Mouse (Mus musculus) heart, embryonic 12.5 days (tissue): ENCODE data around the gene Zfp593. TPM values are rescaled to one million over a fixed set of nuclear protein-coding genes. Genes with fewer than 3 reads are reported as not detected.

Experiments used
- ATAC-seq: fragments of 200-750 bp; cut with Nextera tagmentation; 2 replicates; pipeline ENCODE4 v1.8.0; 2017; ENCODE audit warnings: moderate TSS enrichment, moderate library complexity; ENCODE audit not compliant: insufficient number of reproducible peaks, low FRiP score
- H3K27ac ChIP-seq: fragments of 300-500 bp; sonication (generic); 2 replicates; pipeline ENCODE4 v1.5.1; 2016; ENCODE audit warnings: mild to moderate bottlenecking, moderate library complexity; ENCODE audit not compliant: poor library complexity, severe bottlenecking
- H3K27me3 ChIP-seq: fragments of 300-500 bp; sonication (generic); replicated peaks from 2 replicates; pipeline ENCODE4 v1.6.1; 2016; ENCODE audit warnings: mild to moderate bottlenecking, moderate library complexity
- H3K36me3 ChIP-seq: fragments of 300-500 bp; sonication (generic); 2 replicates; pipeline ENCODE4 v1.6.1; 2016; ENCODE audit warnings: mild to moderate bottlenecking, moderate library complexity
- H3K4me1 ChIP-seq: fragments of 300-500 bp; sonication (generic); replicated peaks from 2 replicates; pipeline ENCODE4 v1.6.1; 2016; ENCODE audit warnings: mild to moderate bottlenecking
- H3K4me2 ChIP-seq: fragments of 300-500 bp; sonication (generic); 2 replicates; pipeline ENCODE4 v1.6.1; 2016; ENCODE audit warnings: mild to moderate bottlenecking, moderate library complexity
- H3K4me3 ChIP-seq: fragments of 300-500 bp; sonication (generic); 2 replicates; pipeline ENCODE4 v1.5.1; 2016; ENCODE audit warnings: mild to moderate bottlenecking
- H3K9ac ChIP-seq: fragments of 300-500 bp; sonication (generic); 2 replicates; pipeline ENCODE4 v1.6.1; 2016; ENCODE audit warnings: mild to moderate bottlenecking, moderate library complexity
- H3K9me3 ChIP-seq: fragments of 300-500 bp; sonication (generic); replicated peaks from 2 replicates; pipeline ENCODE4 v1.6.1; 2016; ENCODE audit warnings: mild to moderate bottlenecking, moderate library complexity
- WGBS: fragments of 180-500 bp; shearing (Covaris S2); methylation state at CpG from one replicate; pipeline ENCODE4 v1.1.7; 2016; 5-methylcytosine and 5-hydroxymethylcytosine counted together
- polyA plus RNA-seq: library from polyadenylated mRNA; unstranded; fragments of >200 nt; fragmentation: Nextera tagmentation; extraction: Ambion mirVana; gene quantifications from 2 replicates; pipeline ENCODE4 v1.2.1, GENCODE M21; 2016

The Zfp593 gene
- polyA plus RNA-seq, 1 experiment from 2014 or later: 12.3 TPM

DNA sequence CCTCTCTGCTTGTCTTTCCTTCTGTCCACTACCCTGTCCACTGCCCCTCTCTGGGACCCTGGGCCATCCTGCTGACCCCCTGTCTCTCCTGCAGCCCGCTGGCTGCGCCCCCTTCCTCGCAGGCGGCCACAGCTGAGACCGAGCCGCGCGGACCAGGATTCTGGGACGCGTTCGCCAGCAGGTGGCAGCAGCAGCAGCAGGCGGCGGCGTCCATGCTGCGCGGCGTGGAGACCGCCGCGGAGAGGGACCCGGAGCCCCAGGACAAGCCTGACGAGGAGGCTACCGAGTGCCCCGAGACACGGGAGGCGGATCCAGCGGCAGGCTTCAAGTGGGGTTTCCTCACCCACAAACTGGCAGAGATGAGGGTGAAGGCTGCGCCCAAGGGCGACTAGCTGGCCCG lies 4.3 kb upstream of the Zfp593 start:
- peak overlapping the region; percentile 65 for H3K9ac ChIP-seq
- peak; percentile 48; the same call in 1 of the 2 replicates for ATAC-seq
- no peaks in the 10 kb centered on the region for H3K9me3 ChIP-seq
- H3K27me3 ChIP-seq: peaks cover 62% of the 10 kb centered on the region
- WGBS: under 1% methylated on average over 30 of the region's 30 CpGs
- H3K4me3 ChIP-seq: peak overlapping the region; percentile 54
- H3K27ac ChIP-seq: no peak overlapping the region
- peaks cover 58% of the 10 kb centered on the region for H3K4me1 ChIP-seq
- H3K36me3 ChIP-seq: no peaks in the 10 kb centered on the region
- H3K4me2 ChIP-seq: peak overlapping the region; percentile 97

DNA sequence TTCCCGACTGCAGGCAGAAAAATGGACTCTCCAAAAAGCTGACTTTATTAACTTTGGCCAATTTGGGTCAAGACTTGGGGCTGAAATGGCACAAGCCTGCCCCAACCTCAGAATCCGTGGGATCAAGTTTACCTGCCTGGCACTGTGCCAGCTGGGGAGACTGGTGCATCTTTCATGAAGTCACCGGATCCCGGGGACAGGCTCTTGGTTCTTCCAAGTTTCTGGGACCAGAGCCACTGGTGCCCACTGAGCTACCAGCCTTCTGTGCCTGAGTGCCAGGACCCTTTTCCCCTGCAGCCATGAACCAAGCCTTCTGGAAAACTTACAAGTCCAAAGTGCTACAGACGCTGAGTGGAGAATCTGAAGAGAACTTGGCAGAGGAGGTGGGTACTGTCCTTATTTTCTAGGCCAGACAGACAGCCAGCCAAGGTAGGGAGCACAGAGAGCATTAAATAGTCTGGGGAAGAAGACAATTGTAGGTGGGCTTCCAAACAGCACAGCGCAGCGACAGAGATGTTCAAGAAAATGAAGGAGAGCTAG lies 1.4 kb upstream of the Zfp593 start, which contains the start of gene Gm30191:
Gene Gm30191, plus strand, starts transcription at position 217 of the 540 bp plus-strand sequence.
- H3K27ac ChIP-seq: no peak within 1 kb of the TSS
- H3K36me3 ChIP-seq: no peaks in the 10 kb centered on the region
- H3K9ac ChIP-seq: peak within 1 kb of the TSS; percentile 57
- no peak for ATAC-seq
- peak within 1 kb of the TSS; percentile 91 for H3K4me2 ChIP-seq
- WGBS: 73% methylated on average over 7 of the region's 7 CpGs
- H3K27me3 ChIP-seq: peaks cover 48% of the 10 kb centered on the region
- H3K4me1 ChIP-seq: peaks cover 36% of the 10 kb centered on the region
- no peaks in the 10 kb centered on the region for H3K9me3 ChIP-seq
- peak within 1 kb of the TSS; percentile 78 for H3K4me3 ChIP-seq

DNA sequence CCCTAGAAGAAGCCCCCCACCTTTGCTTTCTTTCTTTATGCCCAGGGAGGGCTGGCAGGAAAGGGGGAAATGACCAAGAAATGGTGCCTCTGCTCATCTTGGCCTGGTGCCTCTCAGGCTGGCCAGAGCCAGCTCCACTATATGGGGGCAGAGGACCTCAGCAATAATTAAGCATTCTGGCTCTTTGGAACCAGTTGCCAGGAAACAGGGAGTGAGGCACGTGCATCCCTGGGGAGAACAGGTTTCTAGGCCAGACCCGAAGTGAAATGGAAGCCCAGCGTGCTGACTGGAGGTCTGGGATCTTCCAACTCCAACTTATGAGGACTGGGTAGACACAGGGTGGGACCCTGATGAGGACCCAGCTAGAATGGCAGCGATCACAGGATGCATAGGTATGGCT lies 864 bp upstream of the Zfp593 start:
- peaks cover 31% of the 10 kb centered on the region for H3K4me1 ChIP-seq
- peaks cover 43% of the 10 kb centered on the region for H3K27me3 ChIP-seq
- H3K9me3 ChIP-seq: no peaks in the 10 kb centered on the region
- WGBS: 46% methylated on average over 4 of the region's 4 CpGs
- H3K9ac ChIP-seq: no peak overlapping the region
- no peak overlapping the region for H3K27ac ChIP-seq
- no peak overlapping the region for H3K4me2 ChIP-seq
- no peak for ATAC-seq
- no peak overlapping the region for H3K4me3 ChIP-seq
- no peaks in the 10 kb centered on the region for H3K36me3 ChIP-seq

DNA sequence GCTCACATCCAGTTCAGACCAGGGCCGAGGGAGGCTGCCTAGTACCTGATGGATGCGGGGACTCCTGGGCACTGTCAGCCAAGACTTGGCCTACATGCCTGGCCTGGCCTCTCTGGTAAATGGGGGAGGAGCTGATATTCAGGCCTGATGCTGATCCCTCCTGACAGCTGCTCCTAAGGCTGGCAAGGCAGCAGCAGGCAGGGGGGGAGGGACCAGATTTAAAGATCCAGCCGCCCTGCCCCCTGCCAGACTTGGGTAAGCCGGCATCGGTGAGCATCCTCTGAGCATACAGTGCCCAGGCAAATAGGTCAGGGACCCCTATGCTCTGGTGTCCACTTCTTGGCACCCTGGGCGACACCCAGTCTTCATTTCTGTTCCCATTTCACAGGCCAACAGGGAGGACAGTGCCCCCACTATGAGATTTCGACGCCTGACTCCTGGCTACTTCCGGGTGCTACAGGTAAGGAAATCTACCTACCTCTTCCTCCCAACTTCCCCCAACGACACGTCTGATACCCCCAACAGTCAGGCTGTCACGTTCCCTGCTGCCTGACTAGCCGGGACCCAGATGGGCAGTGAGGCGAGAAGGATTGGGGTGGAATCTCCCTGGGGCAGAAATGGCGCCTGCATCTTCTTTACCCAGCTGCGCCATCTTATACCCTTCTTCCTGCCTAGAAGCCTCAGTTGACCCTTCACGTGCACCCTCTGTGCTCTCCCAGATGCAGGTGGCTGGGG lies 1.7 kb downstream of the Zfp593 start, which contains the start of gene E130218I03Rik:
Gene E130218I03Rik, plus strand, starts transcription at position 147 of the 735 bp plus-strand sequence.
- Histone ChIP-seq H3K36me3 (no peaks in the 10 kb centered on the region), H3K4me1 (peaks cover 15% of the 10 kb centered on the region), H3K4me2 (peak within 1 kb of the TSS; percentile 91), H3K27me3 (peaks cover 26% of the 10 kb centered on the region), H3K9ac (peak within 1 kb of the TSS; percentile 85; the same call in 1 of the 2 replicates), H3K9me3 (no peaks in the 10 kb centered on the region), H3K4me3 (peak within 1 kb of the TSS; percentile 78; the same call in 1 of the 2 replicates), H3K27ac (no peak within 1 kb of the TSS)
- no peak for ATAC-seq
- WGBS: 89% methylated on average over 17 of the region's 17 CpGs

DNA sequence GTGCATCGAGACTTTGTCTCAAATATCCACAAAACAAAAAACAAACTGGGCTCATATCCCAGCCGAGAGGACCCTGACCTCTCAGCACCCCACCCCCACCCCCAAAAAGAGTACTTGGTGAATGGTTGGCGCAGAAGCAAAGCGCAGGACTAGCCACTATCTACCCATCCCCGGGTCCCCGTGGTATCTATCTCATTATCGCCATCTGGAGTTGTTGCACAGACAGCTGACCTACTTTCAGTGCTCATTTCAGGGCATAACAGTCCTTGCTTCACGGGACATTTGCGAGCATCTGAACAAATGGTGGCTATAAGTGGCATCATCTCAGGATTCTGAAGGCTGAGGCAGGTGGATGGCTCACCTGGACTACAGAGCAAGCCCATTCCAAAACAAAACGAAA lies 6.7 kb downstream of the Zfp593 start:
- peaks cover 18% of the 10 kb centered on the region for H3K27me3 ChIP-seq
- H3K4me1 ChIP-seq: peaks cover 16% of the 10 kb centered on the region
- no peak for ATAC-seq
- peak overlapping the region; percentile 74 for H3K4me2 ChIP-seq
- H3K4me3 ChIP-seq: peak overlapping the region; percentile 41
- H3K9ac ChIP-seq: no peak overlapping the region
- H3K27ac ChIP-seq: no peak overlapping the region
- H3K36me3 ChIP-seq: no peaks in the 10 kb centered on the region
- WGBS: 10% methylated on average over 10 of the region's 10 CpGs
- H3K9me3 ChIP-seq: no peaks in the 10 kb centered on the region

DNA sequence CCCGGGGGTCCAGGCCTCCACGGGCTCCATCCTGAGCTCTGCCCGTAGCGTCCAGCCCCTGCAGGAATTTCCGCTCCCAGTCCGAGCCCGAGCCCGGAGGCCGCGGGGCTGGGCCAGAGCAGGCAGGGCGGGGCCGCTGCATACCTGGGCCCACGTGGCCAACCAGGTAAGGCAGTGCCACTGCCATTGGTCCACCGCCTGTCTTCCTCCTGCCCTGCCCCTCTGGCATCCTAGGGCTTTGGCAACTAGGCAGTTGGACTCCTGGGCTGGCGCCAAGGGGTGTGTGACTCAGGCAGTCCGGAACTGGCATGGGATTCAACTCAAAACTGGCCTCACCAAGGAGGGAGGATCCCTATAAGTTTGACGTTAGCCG lies 7.1 kb downstream of the Zfp593 start, which contains the start of gene Cnksr1:
Gene Cnksr1, minus strand, starts transcription at position 121 of the 373 bp plus-strand sequence.
- Histone ChIP-seq H3K27me3 (peaks cover 18% of the 10 kb centered on the region), H3K4me1 (peaks cover 16% of the 10 kb centered on the region), H3K36me3 (no peaks in the 10 kb centered on the region), H3K9me3 (no peaks in the 10 kb centered on the region), H3K27ac (no peak within 1 kb of the TSS), H3K9ac (peak within 1 kb of the TSS; percentile 11), H3K4me2 (peak within 1 kb of the TSS; percentile 74), H3K4me3 (peak within 1 kb of the TSS; percentile 41)
- peak; percentile 54 for ATAC-seq
- WGBS: 3% methylated on average over 18 of the region's 18 CpGs

DNA sequence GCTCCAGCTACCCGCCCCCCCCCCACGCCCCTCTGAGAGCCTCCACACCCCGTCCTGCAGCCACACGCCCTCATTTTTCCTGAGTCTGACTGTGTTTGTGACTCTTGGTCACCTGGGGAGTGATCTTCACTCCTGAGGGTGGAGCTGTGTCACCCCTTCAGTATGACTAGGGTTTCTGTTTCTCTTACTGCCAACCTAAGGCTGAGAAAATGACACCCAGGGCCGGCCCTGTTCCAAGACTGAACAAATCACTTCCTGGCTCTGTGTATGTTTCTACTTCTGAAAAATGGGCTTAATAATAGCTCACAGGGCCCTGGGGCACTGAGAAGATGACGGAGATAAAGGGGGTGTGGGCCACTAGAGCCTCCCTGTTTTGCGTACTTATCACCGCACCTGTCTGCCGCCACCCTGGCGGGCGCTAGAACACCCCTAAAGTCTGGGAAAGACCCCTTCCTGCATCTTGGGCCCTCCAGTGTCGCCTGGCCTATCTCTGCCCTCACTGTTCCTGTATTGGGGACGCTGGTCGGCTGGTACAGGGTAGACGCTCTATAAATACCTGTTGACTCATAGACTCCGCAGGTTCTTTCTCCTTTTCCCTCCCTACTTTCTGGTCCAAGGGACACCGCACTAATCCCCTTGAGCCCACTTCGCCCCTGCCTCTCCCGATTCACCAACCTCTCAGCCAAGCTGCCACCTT lies 7.7 kb downstream of the Zfp593 start:
- no peak overlapping the region for H3K27ac ChIP-seq
- peak overlapping the region; percentile 41 for H3K4me3 ChIP-seq
- H3K9ac ChIP-seq: peak overlapping the region; percentile 11
- WGBS: 19% methylated on average over 19 of the region's 19 CpGs
- peak overlapping the region; percentile 74 for H3K4me2 ChIP-seq
- peaks cover 23% of the 10 kb centered on the region for H3K27me3 ChIP-seq
- H3K9me3 ChIP-seq: no peaks in the 10 kb centered on the region
- ATAC-seq: peak; percentile 44; the same call in 1 of the 2 replicates
- H3K36me3 ChIP-seq: no peaks in the 10 kb centered on the region
- H3K4me1 ChIP-seq: peaks cover 16% of the 10 kb centered on the region

DNA sequence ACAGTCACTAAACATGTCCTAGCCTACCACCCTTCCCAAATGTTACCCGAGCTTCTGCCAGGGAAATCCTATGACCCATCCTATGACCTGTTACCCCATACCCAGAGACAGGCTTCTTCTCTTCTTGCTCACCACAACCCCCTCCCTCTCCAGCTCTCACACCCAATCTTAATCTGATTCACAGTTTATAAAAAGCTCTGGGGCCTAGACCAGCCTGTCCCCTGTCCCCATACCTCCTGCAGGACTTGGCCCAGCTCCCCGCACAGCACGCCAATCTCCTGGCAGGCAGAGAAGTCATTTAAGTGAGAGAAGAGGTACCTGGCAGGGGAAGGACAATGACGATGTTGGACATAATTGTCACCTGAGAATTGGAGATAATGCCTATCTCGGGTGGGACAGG lies 10.5 kb downstream of the Zfp593 start:
- H3K9me3 ChIP-seq: no peaks in the 10 kb centered on the region
- H3K4me1 ChIP-seq: peaks cover 20% of the 10 kb centered on the region
- no peak overlapping the region for H3K9ac ChIP-seq
- no peak for ATAC-seq
- 65% methylated on average over 5 of the region's 5 CpGs for WGBS
- no peak overlapping the region for H3K4me2 ChIP-seq
- H3K27ac ChIP-seq: no peak overlapping the region
- peaks cover 29% of the 10 kb centered on the region for H3K27me3 ChIP-seq
- no peaks in the 10 kb centered on the region for H3K36me3 ChIP-seq
- H3K4me3 ChIP-seq: no peak overlapping the region

DNA sequence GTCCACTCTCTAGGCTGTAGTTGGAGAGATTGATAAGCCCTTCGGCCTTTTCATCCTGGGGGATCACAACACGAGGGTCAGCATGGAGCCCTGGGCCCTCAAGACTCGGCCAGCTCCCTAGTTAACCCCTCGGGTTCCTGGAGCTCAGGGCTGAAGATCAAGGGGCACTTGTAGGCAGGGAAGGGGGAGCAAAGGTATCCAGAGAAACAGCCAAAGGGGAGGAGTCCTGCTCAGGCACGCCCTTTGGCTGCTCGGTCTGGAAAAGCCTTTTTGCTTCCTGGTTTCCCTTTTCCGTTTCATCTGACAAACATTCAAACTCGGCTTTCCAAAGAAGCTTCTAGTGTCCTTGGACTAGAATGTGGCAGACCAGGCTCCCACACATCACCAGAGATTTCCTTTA lies 15.0 kb downstream of the Zfp593 start:
- ATAC-seq: no peak
- Histone ChIP-seq H3K9ac (no peak overlapping the region), H3K4me3 (no peak overlapping the region), H3K4me2 (no peak overlapping the region), H3K9me3 (no peaks in the 10 kb centered on the region), H3K27ac (no peak overlapping the region), H3K4me1 (0 out of 2 replicates have a peak, but pooled peaks cover 4% of the 10 kb centered on the region), H3K27me3 (peaks cover 20% of the 10 kb centered on the region; the same call in 1 of the 2 replicates), H3K36me3 (no peaks in the 10 kb centered on the region)
- 30% methylated on average over 8 of the region's 8 CpGs for WGBS

DNA sequence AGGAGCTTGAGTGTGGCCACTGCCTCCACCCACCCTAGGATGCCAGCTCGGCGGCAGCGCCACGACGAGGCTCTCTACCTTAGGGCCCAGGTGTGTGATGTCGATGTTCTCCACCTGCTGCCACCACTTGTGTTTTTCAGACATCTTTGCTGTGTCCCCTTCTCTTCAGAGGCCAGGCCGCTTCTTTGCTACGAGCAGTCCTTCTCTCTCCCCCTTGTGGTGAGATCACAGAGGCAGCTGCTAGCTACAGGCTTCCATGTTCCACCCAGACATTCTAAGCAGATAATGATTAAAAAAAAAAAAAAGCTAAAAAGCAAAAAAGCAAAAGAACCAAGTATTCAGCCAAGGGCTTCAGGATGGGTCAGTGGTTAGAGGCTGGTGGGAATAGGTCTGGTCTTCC lies 18.2 kb downstream of the Zfp593 start, which contains the start of gene Catsper4:
Gene Catsper4, minus strand, starts transcription at position 190 of the 400 bp plus-strand sequence.
- H3K36me3 ChIP-seq: no peaks in the 10 kb centered on the region
- H3K9ac ChIP-seq: no peak within 1 kb of the TSS
- ATAC-seq: no peak
- H3K9me3 ChIP-seq: no peaks in the 10 kb centered on the region
- H3K27ac ChIP-seq: no peak within 1 kb of the TSS
- 64% methylated on average over 8 of the region's 8 CpGs for WGBS
- no peak within 1 kb of the TSS for H3K4me2 ChIP-seq
- H3K27me3 ChIP-seq: 0 out of 2 replicates have a peak, but pooled peaks cover 8% of the 10 kb centered on the region
- 0 out of 2 replicates have a peak, but pooled peaks cover 4% of the 10 kb centered on the region for H3K4me1 ChIP-seq
- H3K4me3 ChIP-seq: no peak within 1 kb of the TSS
